12 mouse cellular contexts compared by ENCODE assay signal in genomic region chr14:48422436-48422835, GRCm38 (mm10). TPM values are rescaled to one million over a fixed set of nuclear protein-coding genes. Genes with fewer than 3 reads are reported as not detected.
DNase-seq lines count a peak whose midpoint lies in the region; ATAC-seq lines count a peak whose summit lies in the region.
"Had no signal": no experiment of that assay in that cellular context is flagged by ENCODE, and none has a peak within 500 bp of the region (broad histone marks: within the 10 kb centered on the region; RNA-seq: fewer than 3 reads in every experiment).

No protein-coding gene starts in this region.

- intact Hi-C loops in heart, postnatal 14 days (cut with DNase I): no loop called here

- no peak for DNase-seq in heart, postnatal 14 days
- DNase-seq in neural tube, embryonic 10.5 days (ENCODE audit: extremely low spot score, low spot score): no peak
- DNase-seq in cerebellum, adult 9-10 months: no peak
- no peak for DNase-seq in layer of hippocampus, adult 11-12 months (ENCODE audit: low spot score)
- DNase-seq: cerebellum, postnatal 36 days; right cerebral cortex, postnatal 4 days had no signal

- WGBS in heart, embryonic 16.5 days: 27% methylated on average over 4 of the region's 4 CpGs
- WGBS in neural tube, embryonic 12.5 days: 42% methylated on average over 4 of the region's 4 CpGs
- WGBS in intestine, embryonic 16.5 days: 45% methylated on average over 4 of the region's 4 CpGs
- WGBS in stomach, embryonic 15.5 days: 48% methylated on average over 4 of the region's 4 CpGs

- H3K9ac ChIP-seq in heart, embryonic 16.5 days (ENCODE audit: low read length): peak overlapping the region; percentile 45
- H3K9ac ChIP-seq in neural tube, embryonic 12.5 days: no peak overlapping the region
- no peak overlapping the region for H3K9ac ChIP-seq in intestine, embryonic 16.5 days (ENCODE audit: low read depth, low read length)
- no peak overlapping the region for H3K9ac ChIP-seq in stomach, embryonic 15.5 days
- H3K9ac ChIP-seq: forebrain, embryonic 12.5 days; limb, embryonic 12.5 days had no signal

- H3K27me3 ChIP-seq in heart, embryonic 16.5 days (ENCODE audit: control insufficient read depth, insufficient read depth, low read length): 0 out of 2 replicates have a peak, but pooled peaks cover 4% of the 10 kb centered on the region
- H3K27me3 ChIP-seq in neural tube, embryonic 12.5 days (replicated peaks): no peaks in the 10 kb centered on the region
- no peaks in the 10 kb centered on the region for H3K27me3 ChIP-seq in intestine, embryonic 16.5 days (replicated peaks; ENCODE audit: control insufficient read depth, insufficient read depth, low read length)
- no peaks in the 10 kb centered on the region for H3K27me3 ChIP-seq in stomach, embryonic 15.5 days (replicated peaks)

- no peak for ATAC-seq in heart, embryonic 16.5 days (replicated peaks; ENCODE audit: extremely low read depth, insufficient read depth, low FRiP score)
- ATAC-seq in neural tube, embryonic 12.5 days (ENCODE audit: low FRiP score, low read depth): no peak
- no peak for ATAC-seq in intestine, embryonic 16.5 days
- ATAC-seq in stomach, embryonic 15.5 days (ENCODE audit: insufficient read depth, low FRiP score, low read depth): no peak

- H3K36me3 ChIP-seq in heart, embryonic 16.5 days (ENCODE audit: control insufficient read depth, insufficient read depth): no peaks in the 10 kb centered on the region
- H3K36me3 ChIP-seq in neural tube, embryonic 12.5 days: no peaks in the 10 kb centered on the region
- H3K36me3 ChIP-seq in intestine, embryonic 16.5 days (ENCODE audit: control insufficient read depth, insufficient read depth, low read length): no peaks in the 10 kb centered on the region
- H3K36me3 ChIP-seq in stomach, embryonic 15.5 days: no peaks in the 10 kb centered on the region
- H3K36me3 ChIP-seq: forebrain, embryonic 12.5 days; limb, embryonic 12.5 days had no signal

- no peaks in the 10 kb centered on the region for H3K9me3 ChIP-seq in heart, embryonic 16.5 days (replicated peaks; ENCODE audit: control insufficient read depth, low read length)
- H3K9me3 ChIP-seq in neural tube, embryonic 12.5 days: no peaks in the 10 kb centered on the region
- H3K9me3 ChIP-seq in intestine, embryonic 16.5 days (ENCODE audit: control insufficient read depth, low read length): no peaks in the 10 kb centered on the region
- no peaks in the 10 kb centered on the region for H3K9me3 ChIP-seq in stomach, embryonic 15.5 days
- H3K9me3 ChIP-seq: forebrain, embryonic 12.5 days; limb, embryonic 12.5 days had no signal

- 0 out of 2 replicates have a peak overlapping the region, but pooled peaks have one; percentile 26 for H3K4me3 ChIP-seq in heart, embryonic 16.5 days (ENCODE audit: low read length)
- H3K4me3 ChIP-seq in neural tube, embryonic 12.5 days: no peak overlapping the region
- H3K4me3 ChIP-seq in intestine, embryonic 16.5 days (ENCODE audit: low read length): no peak overlapping the region
- no peak overlapping the region for H3K4me3 ChIP-seq in stomach, embryonic 15.5 days (replicated peaks)
- H3K4me3 ChIP-seq: forebrain, embryonic 12.5 days; limb, embryonic 12.5 days had no signal

- H3K27ac ChIP-seq in heart, embryonic 16.5 days (ENCODE audit: low read length): 0 out of 2 replicates have a peak overlapping the region, but pooled peaks have one; percentile 5
- no peak overlapping the region for H3K27ac ChIP-seq in neural tube, embryonic 12.5 days
- no peak overlapping the region for H3K27ac ChIP-seq in intestine, embryonic 16.5 days (ENCODE audit: low read length)
- no peak overlapping the region for H3K27ac ChIP-seq in stomach, embryonic 15.5 days
- H3K27ac ChIP-seq: forebrain, embryonic 12.5 days; limb, embryonic 12.5 days had no signal

- peak overlapping the region; percentile 59 for H3K4me2 ChIP-seq in heart, embryonic 16.5 days (ENCODE audit: low read depth, low read length)
- H3K4me2 ChIP-seq in neural tube, embryonic 12.5 days (replicated peaks): peak overlapping the region; percentile 16
- H3K4me2 ChIP-seq in intestine, embryonic 16.5 days (ENCODE audit: low read depth, low read length): peak overlapping the region; percentile 38; the same call in 1 of the 2 replicates
- peak overlapping the region; percentile 41; the same call in 1 of the 2 replicates for H3K4me2 ChIP-seq in stomach, embryonic 15.5 days
- H3K4me2 ChIP-seq: forebrain, embryonic 12.5 days had no signal

- peaks cover 8% of the 10 kb centered on the region; the same call in 1 of the 2 replicates for H3K4me1 ChIP-seq in heart, embryonic 16.5 days (ENCODE audit: control insufficient read depth, insufficient read depth, low read length)
- 0 out of 2 replicates have a peak, but pooled peaks cover 5% of the 10 kb centered on the region for H3K4me1 ChIP-seq in neural tube, embryonic 12.5 days
- H3K4me1 ChIP-seq in intestine, embryonic 16.5 days (ENCODE audit: control insufficient read depth, insufficient read depth, low read length): 0 out of 2 replicates have a peak, but pooled peaks cover 3% of the 10 kb centered on the region
- H3K4me1 ChIP-seq in stomach, embryonic 15.5 days: 0 out of 2 replicates have a peak, but pooled peaks cover 3% of the 10 kb centered on the region

RNA-seq across cellular contexts. Expression of gene Tmem260, which starts 23.5 kb away (rescaled TPM):
- polyA plus RNA-seq in heart, embryonic 16.5 days (2015; fragmentation: Nextera tagmentation; extraction: Ambion mirVana): 11.8 and 12.5 TPM in 2 replicates
- total RNA-seq in heart, postnatal 14 days (2021): 10 to 100 TPM; 11.9 to 12.0 TPM
- 22.4 and 25.5 TPM in 2 replicates for polyA plus RNA-seq in neural tube, embryonic 12.5 days (2016; fragmentation: Nextera tagmentation; extraction: Ambion mirVana)
- polyA plus RNA-seq in intestine, embryonic 16.5 days (2015; fragmentation: Nextera tagmentation; extraction: Ambion mirVana): 14.5 and 14.6 TPM in 2 replicates
- polyA plus RNA-seq in stomach, embryonic 15.5 days (2015; fragmentation: Nextera tagmentation; extraction: Ambion mirVana): 17.7 and 19.3 TPM in 2 replicates
